Mouse (Mus musculus) forebrain, embryonic 13.5 days (tissue): Measurements from ENCODE around the gene Rgs17. TPM values are rescaled to one million over a fixed set of nuclear protein-coding genes. Genes with fewer than 3 reads are reported as not detected.
"Not testable (repeated sequence)": the region's sequence is repeated elsewhere in the genome, so short reads cannot be mapped to it uniquely, and the experiment has no call there.

ENCODE experiments used
- ATAC-seq: fragments of 200-750 bp; cut with Nextera tagmentation; 2 replicates; pipeline ENCODE4 v1.8.0; 2017
- H3K27ac ChIP-seq: fragments of 300-500 bp; sonication (generic); 2 replicates; pipeline ENCODE4 v1.5.1; 2015; ENCODE audit warnings: inconsistent platforms, mild to moderate bottlenecking, moderate library complexity
- H3K27me3 ChIP-seq: fragments of 300-500 bp; sonication (generic); 2 replicates; pipeline ENCODE4 v1.6.1; 2015; ENCODE audit warnings: mild to moderate bottlenecking, inconsistent platforms
- H3K36me3 ChIP-seq: fragments of 300-500 bp; sonication (generic); 2 replicates; pipeline ENCODE4 v1.6.1; 2015; ENCODE audit warnings: mild to moderate bottlenecking, inconsistent platforms; ENCODE audit not compliant: poor library complexity, severe bottlenecking
- H3K4me1 ChIP-seq: fragments of 300-500 bp; sonication (generic); 2 replicates; pipeline ENCODE4 v1.6.1; 2015; ENCODE audit warnings: inconsistent platforms
- H3K4me2 ChIP-seq: fragments of 300-500 bp; sonication (generic); 2 replicates; pipeline ENCODE4 v1.6.1; 2015; ENCODE audit warnings: inconsistent platforms, mild to moderate bottlenecking, moderate library complexity
- H3K4me3 ChIP-seq: fragments of 300-500 bp; sonication (generic); 2 replicates; pipeline ENCODE4 v1.5.1; 2015; ENCODE audit warnings: mild to moderate bottlenecking, inconsistent platforms
- H3K9ac ChIP-seq: fragments of 300-500 bp; sonication (generic); 2 replicates; pipeline ENCODE4 v1.6.1; 2015; ENCODE audit warnings: mild to moderate bottlenecking, inconsistent platforms
- H3K9me3 ChIP-seq: fragments of 300-500 bp; sonication (generic); replicated peaks from 2 replicates; pipeline ENCODE4 v1.6.1; 2016; ENCODE audit warnings: inconsistent platforms
- WGBS: fragments of 180-500 bp; shearing (Covaris S2); methylation state at CpG from one replicate; pipeline ENCODE4 v1.1.7; 2015; 5-methylcytosine and 5-hydroxymethylcytosine counted together
- polyA plus RNA-seq: library from polyadenylated mRNA; unstranded; fragments of >200 nt; fragmentation: Nextera tagmentation; extraction: Ambion mirVana; gene quantifications from 2 replicates; pipeline ENCODE4 v1.2.1, GENCODE M21; 2015

The Rgs17 gene
- polyA plus RNA-seq = 7.1 and 7.7 TPM in 2 replicates

GRCm38 (mm10) chr10:5922294-5922828 is at the start of gene Rgs17:
Gene Rgs17, minus strand, starts transcription at chr10:5922400.
- 0% methylated on average over 12 of the region's 35 CpGs for WGBS
- Histone ChIP-seq H3K4me1 (peaks cover 9% of the 10 kb centered on the region), H3K9ac (peak within 1 kb of the TSS; percentile 83), H3K36me3 (no peaks in the 10 kb centered on the region), H3K4me2 (peak within 1 kb of the TSS; percentile 95), H3K4me3 (peak within 1 kb of the TSS; percentile 80), H3K27me3 (no peaks in the 10 kb centered on the region), H3K27ac (peak within 1 kb of the TSS; percentile 66; the same call in 1 of the 2 replicates), H3K9me3 (no peaks in the 10 kb centered on the region)
- ATAC-seq = peak; percentile 95

- Histone ChIP-seq H3K9ac (no peak overlapping the region), H3K4me3 (no peak overlapping the region), H3K36me3 (no peaks in the 10 kb centered on the region), H3K27ac (no peak overlapping the region), H3K4me2 (no peak overlapping the region), H3K4me1 (no peaks in the 10 kb centered on the region), H3K9me3 (no peaks in the 10 kb centered on the region; the same call in 1 of the 2 replicates), H3K27me3 (no peaks in the 10 kb centered on the region)
- ATAC-seq = no peak
- 76% methylated on average over 2 of the region's 2 CpGs for WGBS
Observed at GRCm38 (mm10) chr10:5967655-5968054, 45.5 kb upstream of the Rgs17 start.

GRCm38 (mm10) chr10:5953787-5954186 is 31.6 kb upstream of the Rgs17 start:
- H3K27ac ChIP-seq, H3K4me2 ChIP-seq, H3K9me3 ChIP-seq, H3K36me3 ChIP-seq, H3K9ac ChIP-seq, H3K4me1 ChIP-seq, H3K4me3 ChIP-seq, H3K27me3 ChIP-seq, ATAC-seq: not testable (repeated sequence)

DNA sequence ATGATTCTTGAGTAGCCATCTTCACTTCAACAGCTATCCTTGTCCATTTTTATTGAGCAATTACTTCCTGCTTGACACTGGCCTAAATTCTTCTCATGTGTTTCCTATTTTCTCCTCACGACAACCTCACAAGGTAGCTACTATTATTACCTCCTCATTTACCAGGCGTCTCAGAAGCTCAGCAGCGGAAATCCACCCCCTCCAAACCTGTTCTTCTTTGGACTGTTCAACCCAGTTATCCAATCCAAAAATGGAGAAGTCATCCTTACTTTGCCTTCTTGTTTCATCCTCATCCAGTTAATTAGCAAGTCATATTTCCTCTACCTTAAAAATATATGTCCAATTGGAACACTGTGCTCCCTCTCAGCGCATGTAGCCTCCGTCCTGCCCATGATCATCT is 2.1 kb upstream of the Rgs17 start:
- 92% methylated on average over 5 of the region's 5 CpGs for WGBS
- Histone ChIP-seq H3K4me3 (no peak overlapping the region), H3K36me3 (no peaks in the 10 kb centered on the region), H3K4me2 (no peak overlapping the region), H3K9ac (no peak overlapping the region), H3K27me3 (no peaks in the 10 kb centered on the region), H3K4me1 (peaks cover 9% of the 10 kb centered on the region), H3K27ac (no peak overlapping the region), H3K9me3 (no peaks in the 10 kb centered on the region)
- no peak for ATAC-seq

GRCm38 (mm10) chr10:5923096-5923495 is 896 bp upstream of the Rgs17 start:
- H3K4me1 ChIP-seq = peaks cover 9% of the 10 kb centered on the region
- 10% methylated on average over 9 of the region's 9 CpGs for WGBS

DNA sequence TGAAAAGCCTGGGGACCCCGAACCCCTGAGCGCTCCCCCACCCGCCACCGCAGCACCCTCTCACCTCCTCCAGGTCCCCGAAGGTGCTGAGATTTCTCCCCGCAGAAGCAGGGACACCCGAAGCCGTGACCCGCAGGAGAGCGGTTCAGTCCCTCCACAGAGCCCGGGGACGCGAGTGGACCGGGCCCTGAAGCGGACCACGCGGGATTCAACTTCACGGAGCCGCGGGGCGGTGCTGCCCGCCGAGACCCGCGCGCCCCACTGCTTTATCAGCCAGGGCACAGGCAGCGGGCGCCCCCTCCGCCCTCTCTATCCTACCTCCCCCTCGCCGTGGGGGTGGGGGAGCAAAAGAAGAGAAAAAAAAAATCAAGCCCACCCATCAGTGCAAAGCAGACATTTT is 429 bp downstream of the Rgs17 start:
- Histone ChIP-seq H3K27ac (peak overlapping the region; percentile 66; the same call in 1 of the 2 replicates), H3K9ac (peak overlapping the region; percentile 83), H3K4me3 (peak overlapping the region; percentile 80), H3K27me3 (no peaks in the 10 kb centered on the region), H3K9me3 (no peaks in the 10 kb centered on the region), H3K36me3 (no peaks in the 10 kb centered on the region), H3K4me2 (peak overlapping the region; percentile 95), H3K4me1 (peaks cover 9% of the 10 kb centered on the region)
- WGBS = 1% methylated on average over 26 of the region's 31 CpGs
- peak; percentile 39 for ATAC-seq

More at GRCm38 (mm10) chr10:5923096-5923495, 896 bp upstream of the Rgs17 start:
- H3K4me2 ChIP-seq = no peak overlapping the region; the same call in 1 of the 2 replicates
- no peaks in the 10 kb centered on the region for H3K27me3 ChIP-seq
- H3K9ac ChIP-seq = no peak overlapping the region
- no peaks in the 10 kb centered on the region for H3K9me3 ChIP-seq
- H3K4me3 ChIP-seq = peak overlapping the region; percentile 80; the same call in 1 of the 2 replicates
- H3K27ac ChIP-seq = no peak overlapping the region
- H3K36me3 ChIP-seq = no peaks in the 10 kb centered on the region
- no peak; the same call in 1 of the 2 replicates for ATAC-seq

DNA sequence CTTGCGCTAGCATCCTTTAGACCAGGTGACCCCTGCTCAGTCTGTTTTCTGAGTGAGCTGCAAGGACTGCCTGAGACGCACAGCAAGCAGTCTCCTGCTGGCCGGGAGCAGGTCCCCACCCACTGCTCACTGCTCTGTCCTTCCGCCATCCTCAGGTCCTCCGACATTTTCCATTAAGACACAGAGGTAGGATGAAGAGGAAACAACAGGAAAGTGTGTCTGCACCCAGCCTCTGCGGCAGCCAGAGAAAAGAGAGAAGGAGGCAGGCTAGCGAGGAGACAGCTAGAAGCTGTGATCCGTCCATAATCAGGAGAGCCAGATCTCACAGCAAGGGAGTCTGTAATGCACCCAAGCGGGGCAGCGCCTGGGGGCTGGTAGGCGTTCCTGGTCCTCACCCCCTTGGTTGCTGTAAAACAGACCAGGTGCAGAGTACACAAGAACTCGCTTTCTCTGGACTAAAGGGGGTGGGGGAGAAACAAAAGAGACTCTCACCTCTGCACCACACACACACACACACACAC is 1.1 kb downstream of the Rgs17 start:
- Histone ChIP-seq H3K4me2 (peak overlapping the region; percentile 95), H3K9me3 (no peaks in the 10 kb centered on the region), H3K36me3 (no peaks in the 10 kb centered on the region), H3K4me1 (peaks cover 9% of the 10 kb centered on the region), H3K27me3 (no peaks in the 10 kb centered on the region), H3K9ac (peak overlapping the region; percentile 83), H3K27ac (no peak overlapping the region), H3K4me3 (peak overlapping the region; percentile 80)
- WGBS = 3% methylated on average over 12 of the region's 12 CpGs
- ATAC-seq = peak; percentile 31

DNA sequence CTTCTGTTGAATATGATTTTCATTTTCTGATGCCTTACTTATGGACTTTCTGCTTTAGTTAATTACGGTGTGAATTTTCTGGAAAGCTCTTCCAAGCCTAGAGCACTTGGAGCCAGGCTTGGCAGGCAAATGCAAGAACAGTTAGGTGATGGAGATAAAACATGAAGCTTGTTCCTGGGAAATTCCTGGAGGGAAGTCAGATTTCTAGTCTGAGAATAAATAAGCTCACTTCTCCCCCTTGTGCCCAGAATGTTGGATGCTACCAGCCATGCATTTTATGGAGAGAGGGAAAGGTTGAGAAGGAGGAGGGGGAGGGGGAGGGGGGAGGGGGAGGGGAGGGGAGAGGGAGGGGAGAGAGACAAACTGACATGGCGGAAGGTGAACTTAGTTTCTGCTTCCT is 17.8 kb downstream of the Rgs17 start:
- Histone ChIP-seq H3K27me3 (no peaks in the 10 kb centered on the region), H3K36me3 (no peaks in the 10 kb centered on the region), H3K27ac (no peak overlapping the region), H3K9ac (no peak overlapping the region), H3K4me3 (no peak overlapping the region), H3K4me2 (no peak overlapping the region), H3K9me3 (no peaks in the 10 kb centered on the region), H3K4me1 (no peaks in the 10 kb centered on the region)
- WGBS = 96% methylated on average over 2 of the region's 2 CpGs
- no peak for ATAC-seq

- H3K4me3 ChIP-seq = no peak overlapping the region
- H3K36me3 ChIP-seq = no peaks in the 10 kb centered on the region
- H3K27me3 ChIP-seq = no peaks in the 10 kb centered on the region
- H3K4me2 ChIP-seq = no peak overlapping the region
- H3K9me3 ChIP-seq = no peaks in the 10 kb centered on the region
- H3K9ac ChIP-seq = no peak overlapping the region
- 78% methylated on average over 4 of the region's 4 CpGs for WGBS
- H3K27ac ChIP-seq = no peak overlapping the region
- H3K4me1 ChIP-seq = no peaks in the 10 kb centered on the region
- no peak for ATAC-seq
Observed at GRCm38 (mm10) chr10:5901777-5902176, 20.4 kb downstream of the Rgs17 start.

- H3K36me3 ChIP-seq = no peaks in the 10 kb centered on the region
- no peaks in the 10 kb centered on the region for H3K4me1 ChIP-seq
- H3K27me3 ChIP-seq = no peaks in the 10 kb centered on the region
- H3K4me2 ChIP-seq = no peak overlapping the region
- H3K9me3 ChIP-seq = no peaks in the 10 kb centered on the region
- H3K9ac ChIP-seq = no peak overlapping the region
- ATAC-seq = no peak
- 87% methylated on average over 6 of the region's 6 CpGs for WGBS
- no peak overlapping the region for H3K27ac ChIP-seq
- H3K4me3 ChIP-seq = no peak overlapping the region
Observed at GRCm38 (mm10) chr10:5900731-5901130, 21.5 kb downstream of the Rgs17 start.

GRCm38 (mm10) chr10:5877106-5877505 is 45.1 kb downstream of the Rgs17 start:
- Histone ChIP-seq H3K4me3 (no peak overlapping the region), H3K9me3 (no peaks in the 10 kb centered on the region), H3K27me3 (no peaks in the 10 kb centered on the region), H3K27ac (no peak overlapping the region), H3K36me3 (no peaks in the 10 kb centered on the region), H3K4me2 (no peak overlapping the region), H3K4me1 (no peaks in the 10 kb centered on the region), H3K9ac (no peak overlapping the region)
- ATAC-seq = no peak
- 64% methylated on average over 3 of the region's 3 CpGs for WGBS

GRCm38 (mm10) chr10:5871081-5871480 is 51.1 kb downstream of the Rgs17 start:
- Histone ChIP-seq H3K36me3 (no peaks in the 10 kb centered on the region), H3K4me3 (no peak overlapping the region), H3K27me3 (no peaks in the 10 kb centered on the region), H3K4me2 (no peak overlapping the region), H3K9ac (no peak overlapping the region), H3K4me1 (peaks cover 10% of the 10 kb centered on the region; the same call in 1 of the 2 replicates), H3K27ac (no peak overlapping the region), H3K9me3 (no peaks in the 10 kb centered on the region)
- WGBS = 52% methylated on average over 4 of the region's 4 CpGs
- ATAC-seq = no peak
